Mouse (Mus musculus) midbrain, embryonic 12.5 days (tissue): Measurements from ENCODE around the gene Ugt3a1. TPM values are rescaled to one million over a fixed set of nuclear protein-coding genes. Genes with fewer than 3 reads are reported as not detected.

Experiments used
- ATAC-seq: fragments of 200-750 bp; cut with Nextera tagmentation; 2 replicates; pipeline ENCODE4 v1.8.0; 2017; ENCODE audit warnings: low read depth, moderate TSS enrichment, moderate library complexity; ENCODE audit not compliant: low FRiP score
- H3K27ac ChIP-seq: fragments of 300-500 bp; sonication (generic); replicated peaks from 2 replicates; pipeline ENCODE4 v1.5.1; 2016; ENCODE audit warnings: mild to moderate bottlenecking
- H3K27me3 ChIP-seq: fragments of 300-500 bp; sonication (generic); 2 replicates; pipeline ENCODE4 v1.6.1; 2016; ENCODE audit warnings: mild to moderate bottlenecking
- H3K36me3 ChIP-seq: fragments of 300-500 bp; sonication (generic); 2 replicates; pipeline ENCODE4 v1.6.1; 2016
- H3K4me1 ChIP-seq: fragments of 300-500 bp; sonication (generic); 2 replicates; pipeline ENCODE4 v1.6.1; 2016
- H3K4me2 ChIP-seq: fragments of 300-500 bp; sonication (generic); replicated peaks from 2 replicates; pipeline ENCODE4 v1.6.1; 2016; ENCODE audit warnings: mild to moderate bottlenecking, moderate library complexity
- H3K4me3 ChIP-seq: fragments of 300-500 bp; sonication (generic); 2 replicates; pipeline ENCODE4 v1.5.1; 2016; ENCODE audit warnings: mild to moderate bottlenecking
- H3K9ac ChIP-seq: fragments of 300-500 bp; sonication (generic); replicated peaks from 2 replicates; pipeline ENCODE4 v1.6.1; 2016; ENCODE audit warnings: mild to moderate bottlenecking, moderate library complexity
- H3K9me3 ChIP-seq: fragments of 300-500 bp; sonication (generic); 2 replicates; pipeline ENCODE4 v1.6.1; 2016; ENCODE audit warnings: mild to moderate bottlenecking
- WGBS: fragments of 180-500 bp; shearing (Covaris S2); methylation state at CpG from one replicate; pipeline ENCODE4 v1.1.7; 2016; 5-methylcytosine and 5-hydroxymethylcytosine counted together
- polyA plus RNA-seq: library from polyadenylated mRNA; unstranded; fragments of >200 nt; fragmentation: Nextera tagmentation; extraction: Ambion mirVana; gene quantifications from 2 replicates; pipeline ENCODE4 v1.2.1, GENCODE M21; 2016

Ugt3a1 gene
- polyA plus RNA-seq, 1 experiment from 2014 or later: not detected

DNA sequence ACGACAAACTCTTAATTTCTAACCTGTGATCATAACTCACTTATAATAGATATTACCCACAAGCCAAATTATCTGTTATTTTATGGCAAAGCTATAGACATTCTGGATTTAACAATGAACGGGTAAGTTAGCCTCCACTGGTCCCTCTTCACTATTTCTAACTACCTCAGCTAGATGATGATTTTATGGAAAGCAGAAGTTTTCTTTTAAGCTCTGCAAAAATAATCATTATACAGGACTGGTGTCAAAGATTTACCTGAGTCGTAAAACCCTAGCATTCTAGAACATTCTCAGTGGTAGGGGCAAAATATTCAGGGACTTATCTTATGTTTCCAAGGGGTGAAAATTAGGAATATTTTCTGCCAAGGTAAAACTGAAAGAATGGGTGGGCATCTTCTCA is 59.9 kb downstream of the Ugt3a1 start:
- Histone ChIP-seq H3K9me3 (no peaks in the 10 kb centered on the region), H3K27me3 (no peaks in the 10 kb centered on the region), H3K4me1 (no peaks in the 10 kb centered on the region), H3K36me3 (no peaks in the 10 kb centered on the region), H3K4me2 (no peak overlapping the region), H3K9ac (no peak overlapping the region), H3K4me3 (no peak overlapping the region), H3K27ac (no peak overlapping the region)
- no peak for ATAC-seq
- WGBS: 85% methylated on average over 3 of the region's 3 CpGs

DNA sequence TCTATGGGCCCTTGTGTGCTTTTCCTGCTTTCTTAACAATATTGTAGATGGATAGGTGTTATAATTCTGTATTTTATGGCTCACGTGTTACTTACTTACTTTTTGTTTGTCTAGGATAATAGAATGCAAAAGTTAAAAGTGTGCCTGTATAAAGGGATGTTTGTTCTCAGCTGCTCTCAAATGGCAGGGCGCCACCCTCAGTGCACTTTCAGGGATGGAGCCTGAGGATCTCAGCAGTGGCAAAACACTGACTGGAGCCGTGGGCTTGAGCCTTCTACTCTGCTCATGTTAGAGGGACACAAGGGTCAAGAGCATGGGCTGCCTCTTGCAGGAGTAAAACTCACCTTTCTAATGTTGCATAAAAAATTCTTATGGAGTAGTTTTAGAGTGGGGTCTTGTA is 60.3 kb downstream of the Ugt3a1 start:
- H3K9ac ChIP-seq: no peak overlapping the region
- H3K9me3 ChIP-seq: no peaks in the 10 kb centered on the region
- WGBS: 71% methylated on average over 3 of the region's 3 CpGs
- H3K4me1 ChIP-seq: no peaks in the 10 kb centered on the region
- no peaks in the 10 kb centered on the region for H3K27me3 ChIP-seq
- H3K4me3 ChIP-seq: no peak overlapping the region
- no peaks in the 10 kb centered on the region for H3K36me3 ChIP-seq
- no peak for ATAC-seq
- no peak overlapping the region for H3K27ac ChIP-seq
- no peak overlapping the region for H3K4me2 ChIP-seq

DNA sequence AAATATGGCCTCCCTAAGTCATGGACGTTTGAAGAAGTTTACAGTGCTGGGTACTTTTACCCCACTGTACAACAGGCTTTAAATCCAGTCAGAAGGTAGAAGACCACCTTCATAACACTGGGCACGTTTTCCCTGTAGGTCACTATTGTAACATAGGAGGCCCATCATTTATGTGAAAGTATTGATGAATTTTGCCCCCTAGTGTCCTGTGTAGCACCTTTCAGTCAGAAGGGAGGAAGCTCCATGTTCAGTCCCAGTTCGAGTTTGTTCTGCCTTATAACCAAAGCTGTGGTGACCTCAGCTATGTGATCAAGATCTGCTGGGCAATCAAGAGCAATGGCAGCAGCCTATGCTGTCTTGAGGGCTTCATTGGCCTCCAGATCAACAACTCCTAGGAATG is 72.1 kb downstream of the Ugt3a1 start:
- Histone ChIP-seq H3K9me3 (no peaks in the 10 kb centered on the region), H3K9ac (no peak overlapping the region), H3K4me2 (no peak overlapping the region), H3K4me3 (no peak overlapping the region), H3K36me3 (no peaks in the 10 kb centered on the region), H3K27me3 (no peaks in the 10 kb centered on the region), H3K27ac (no peak overlapping the region), H3K4me1 (no peaks in the 10 kb centered on the region)
- ATAC-seq: no peak
- WGBS: 58% methylated on average over 3 of the region's 3 CpGs

- Histone ChIP-seq H3K4me3 (no peak overlapping the region), H3K27me3 (no peaks in the 10 kb centered on the region), H3K9me3 (no peaks in the 10 kb centered on the region), H3K36me3 (no peaks in the 10 kb centered on the region), H3K27ac (no peak overlapping the region), H3K4me1 (no peaks in the 10 kb centered on the region), H3K9ac (no peak overlapping the region), H3K4me2 (no peak overlapping the region)
- 72% methylated on average over 2 of the region's 2 CpGs for WGBS
- ATAC-seq: no peak
These were observed 86.1 kb downstream of the Ugt3a1 start for GRCm38 (mm10) chr15:9362801-9363200.

Other genes with a start within 250 kb of the Ugt3a1 start
- 35.3 and 36.5 TPM in 2 replicates for gene Nadk2, start 205.6 kb upstream of the Ugt3a1 start, polyA plus RNA-seq
- 3.4 and 3.5 TPM in 2 replicates for gene Lmbrd2, start 136.3 kb upstream of the Ugt3a1 start, polyA plus RNA-seq
- 85.9 and 86.1 TPM in 2 replicates for gene Skp2, start 121.5 kb upstream of the Ugt3a1 start, polyA plus RNA-seq
- not detected in 2 replicates for gene Ugt3a2, start 58.7 kb downstream of the Ugt3a1 start, polyA plus RNA-seq
- gene Capsl, start 159.1 kb downstream of the Ugt3a1 start, polyA plus RNA-seq: 0.33 and 0.60 TPM in 2 replicates